Mouse (Mus musculus): ENCODE measurements around the gene Gal3st1.
"Not testable (repeated sequence)": the region's sequence is repeated elsewhere in the genome, so short reads cannot be mapped to it uniquely, and the experiment has no call there.

Gene Gal3st1

DNA sequence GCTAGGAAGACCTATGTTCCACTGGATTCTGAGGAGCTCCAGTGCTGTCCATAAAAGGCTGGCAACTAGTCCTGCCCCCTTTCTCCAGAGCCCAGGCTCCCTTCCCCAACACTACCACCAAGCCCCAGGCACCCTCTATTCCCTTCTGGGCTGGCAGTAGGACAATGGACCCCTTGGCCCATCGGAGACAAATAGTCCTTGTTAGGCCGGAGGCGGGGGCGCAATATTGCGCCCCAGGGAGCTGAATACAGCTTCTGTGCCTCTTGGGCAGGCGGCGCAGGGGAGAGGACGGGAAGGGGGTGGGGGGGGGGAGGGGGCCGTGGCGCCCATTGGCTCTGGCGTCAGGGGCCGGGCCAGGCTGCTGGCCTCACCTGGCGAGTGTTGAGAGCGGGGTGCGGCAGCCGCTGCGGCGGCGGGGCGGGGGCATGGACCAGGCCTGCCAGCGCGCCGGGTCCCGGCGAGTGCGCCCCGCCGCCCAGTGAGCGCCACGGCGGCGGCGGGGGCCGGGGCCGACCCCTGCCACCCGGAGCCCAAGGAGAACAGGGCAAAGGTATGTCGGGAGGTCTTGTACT is at the start of gene Gal3st1:
Gene Gal3st1, plus strand, starts transcription at position 346 of the 572 bp plus-strand sequence.
- DNase-seq (ENCODE audit: low read depth, low spot score) = no peak

GRCm38 (mm10) chr11:3933756-3934285 is 49.6 kb upstream of the Gal3st1 start:
- no peak for DNase-seq (ENCODE audit: low read depth, low spot score)

GRCm38 (mm10) chr11:3935135-3935534 is 48.3 kb upstream of the Gal3st1 start:
- no peak for DNase-seq (ENCODE audit: low read depth, low spot score)

- no peak for DNase-seq (ENCODE audit: low read depth, low spot score)
These were observed 47.1 kb upstream of the Gal3st1 start for GRCm38 (mm10) chr11:3936318-3936717.

DNA sequence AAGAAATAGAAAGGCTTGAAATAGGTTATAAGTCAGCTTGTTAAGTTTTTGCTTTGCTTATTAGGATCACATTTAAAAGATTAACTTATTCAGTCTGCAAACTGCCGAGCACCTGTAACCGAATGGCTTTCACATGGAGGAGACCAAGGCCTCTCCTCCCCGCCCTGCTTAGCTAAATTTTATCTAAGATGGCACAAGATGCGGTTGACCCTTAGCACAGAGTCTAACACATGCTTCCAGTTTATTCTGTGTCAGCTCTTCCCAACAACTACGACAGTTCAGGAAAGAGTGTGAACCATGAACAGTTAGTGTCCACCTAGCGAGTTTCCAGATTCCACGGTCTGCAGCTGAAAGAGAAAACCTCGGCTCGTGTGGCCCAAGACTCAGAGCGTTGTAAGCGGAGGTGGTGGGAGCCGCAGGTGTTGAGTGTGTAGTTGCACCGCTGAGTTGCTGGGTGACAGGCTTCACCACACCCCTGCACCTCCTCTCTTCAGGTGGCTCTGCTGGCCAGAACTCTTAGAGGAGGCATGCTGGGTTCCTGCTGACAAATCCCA is 46.0 kb upstream of the Gal3st1 start:
- no peak for DNase-seq (ENCODE audit: low read depth, low spot score)

DNA sequence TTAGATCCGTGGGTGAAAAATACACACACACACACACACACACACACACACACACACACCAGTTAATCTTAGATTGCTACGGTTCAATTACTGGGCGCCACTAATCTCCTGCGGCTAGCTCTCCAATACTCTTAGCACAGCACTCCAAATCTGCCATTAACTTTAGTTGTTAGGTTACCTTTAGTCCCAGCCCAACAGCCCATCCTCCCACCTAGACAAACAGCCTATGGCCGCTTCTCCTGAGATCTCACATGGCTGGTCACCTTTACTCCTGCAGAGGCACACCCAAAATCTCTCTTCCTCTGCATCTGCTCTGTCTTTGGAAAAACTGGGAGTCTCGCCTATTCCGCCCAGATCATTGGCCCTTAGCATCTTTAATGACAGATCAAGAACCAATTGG is 42.1 kb upstream of the Gal3st1 start:
- no peak for DNase-seq (ENCODE audit: low read depth, low spot score)

DNA sequence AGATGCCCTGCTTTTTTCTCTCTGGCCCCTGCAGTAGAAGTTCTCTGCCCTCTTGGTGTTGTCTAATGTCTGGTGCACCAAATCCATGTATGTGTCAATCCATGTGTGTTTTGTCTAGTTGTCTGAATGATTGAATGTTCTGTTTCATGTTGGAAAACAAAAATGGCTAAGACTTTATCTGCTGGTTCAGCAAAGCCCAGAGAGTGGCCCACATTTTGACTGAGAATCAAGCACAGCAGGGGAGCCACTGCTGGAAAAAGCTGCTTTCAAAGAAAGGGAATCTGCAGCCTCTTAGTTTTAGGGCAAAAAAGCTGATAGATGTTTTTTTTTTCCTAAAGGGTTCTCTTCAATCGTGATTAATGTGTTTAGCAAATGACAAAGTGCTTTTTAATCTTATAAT is 37.0 kb upstream of the Gal3st1 start:
- DNase-seq (ENCODE audit: low read depth, low spot score) = no peak

GRCm38 (mm10) chr11:3954876-3955275 is 28.6 kb upstream of the Gal3st1 start:
- not testable (repeated sequence) for DNase-seq (ENCODE audit: low read depth, low spot score)

- DNase-seq (ENCODE audit: low read depth, low spot score) = not testable (repeated sequence)
These were observed 28.1 kb upstream of the Gal3st1 start for GRCm38 (mm10) chr11:3955371-3955770.

GRCm38 (mm10) chr11:3960901-3961300 is 22.5 kb upstream of the Gal3st1 start:
- DNase-seq (ENCODE audit: low read depth, low spot score) = no peak

GRCm38 (mm10) chr11:3961761-3962160 is 21.7 kb upstream of the Gal3st1 start:
- no peak for DNase-seq (ENCODE audit: low read depth, low spot score)

DNA sequence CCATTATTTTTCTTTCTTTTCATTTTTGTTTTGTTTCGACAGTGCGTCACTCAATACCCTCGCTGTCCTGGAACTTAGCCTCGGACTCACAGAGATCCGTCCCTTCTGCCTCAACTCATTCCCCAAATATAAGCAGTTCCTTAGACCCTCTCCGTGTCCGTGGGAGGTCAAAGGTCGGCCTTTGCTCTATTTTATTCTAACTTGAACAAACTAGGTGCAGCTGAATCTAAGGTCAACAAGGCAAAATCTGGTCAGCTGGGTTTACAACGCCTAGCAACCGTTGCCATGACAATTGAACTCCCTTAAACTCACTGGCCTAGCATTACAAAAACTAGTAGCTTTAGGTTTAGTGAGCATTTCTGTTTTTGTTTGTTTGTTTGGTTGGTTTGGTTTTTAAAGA is 20.3 kb upstream of the Gal3st1 start:
- no peak for DNase-seq (ENCODE audit: low read depth, low spot score)

- DNase-seq (ENCODE audit: low read depth, low spot score) = peak; percentile 77
These were observed 19.6 kb upstream of the Gal3st1 start, which contains the start of gene Pes1 for GRCm38 (mm10) chr11:3963610-3964415. Pes1 (plus strand) TSS chr11:3963975.

DNA sequence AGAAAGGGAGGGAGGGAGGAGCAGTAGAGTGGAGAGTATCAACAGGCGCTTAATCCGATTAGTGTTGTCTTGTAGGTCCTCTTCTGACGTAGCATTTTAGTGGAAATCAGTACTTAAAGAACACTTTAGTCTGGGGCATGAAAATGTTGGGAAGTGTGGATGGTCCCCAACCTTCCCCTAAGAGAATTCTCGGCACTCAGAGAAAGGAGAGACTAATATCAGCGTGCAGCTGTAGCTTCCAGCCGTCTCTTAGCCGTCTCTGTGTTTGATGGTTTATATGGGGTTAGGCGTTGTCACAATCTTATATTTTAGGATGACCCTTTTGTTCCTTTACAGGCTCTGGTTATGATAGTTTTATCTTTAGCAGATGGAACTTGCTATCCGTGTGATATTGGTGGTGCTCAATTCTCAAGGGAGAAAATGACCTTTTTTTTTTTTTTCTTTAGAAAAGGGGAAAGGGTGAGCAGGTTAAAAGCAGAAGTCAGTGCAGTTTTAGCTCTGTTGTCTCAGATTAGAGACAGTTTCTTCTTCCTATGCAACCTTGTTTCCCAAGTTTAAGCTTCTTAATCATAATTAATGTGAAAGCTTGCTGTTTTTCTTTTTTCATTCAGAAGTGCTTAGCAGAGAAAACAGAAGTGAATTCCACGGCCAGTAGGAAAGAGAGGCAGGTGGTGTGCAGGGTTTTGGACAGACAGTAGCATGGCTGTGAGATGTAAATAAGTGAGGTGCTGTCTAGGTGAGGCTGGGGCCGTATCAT is 18.8 kb upstream of the Gal3st1 start:
- no peak for DNase-seq (ENCODE audit: low read depth, low spot score)

- no peak for DNase-seq (ENCODE audit: low read depth, low spot score)
These were observed 13.6 kb upstream of the Gal3st1 start for GRCm38 (mm10) chr11:3969837-3970236.

GRCm38 (mm10) chr11:3970361-3970760 is 13.1 kb upstream of the Gal3st1 start:
- no peak for DNase-seq (ENCODE audit: low read depth, low spot score)

- DNase-seq (ENCODE audit: low read depth, low spot score) = no peak
These were observed 10.4 kb upstream of the Gal3st1 start for GRCm38 (mm10) chr11:3973081-3973480.

GRCm38 (mm10) chr11:3974311-3974710 is 9.1 kb upstream of the Gal3st1 start:
- no peak for DNase-seq (ENCODE audit: low read depth, low spot score)

DNA sequence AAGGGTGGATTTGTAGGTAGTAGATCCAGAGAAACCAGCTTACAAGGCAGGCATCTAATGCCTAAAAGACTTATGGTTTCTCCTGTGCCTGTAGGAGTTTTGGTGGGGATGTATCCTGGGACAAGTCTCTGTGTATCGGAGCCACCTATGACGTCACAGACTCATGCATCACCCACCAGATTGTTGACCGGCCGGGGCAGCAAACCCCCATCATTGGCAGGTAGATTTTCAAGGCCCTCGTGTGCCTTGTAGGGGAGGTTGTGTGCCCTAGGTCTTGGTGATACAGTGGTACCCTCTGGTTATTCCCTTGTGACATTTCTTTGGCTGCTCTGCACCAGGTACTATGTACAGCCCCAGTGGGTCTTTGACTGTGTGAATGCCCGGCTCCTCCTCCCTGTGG is 6.8 kb upstream of the Gal3st1 start, which contains the start of gene 4930556J24Rik:
Gene 4930556J24Rik, minus strand, starts transcription at position 101 of the 400 bp plus-strand sequence.
- no peak for DNase-seq (ENCODE audit: low read depth, low spot score)

DNA sequence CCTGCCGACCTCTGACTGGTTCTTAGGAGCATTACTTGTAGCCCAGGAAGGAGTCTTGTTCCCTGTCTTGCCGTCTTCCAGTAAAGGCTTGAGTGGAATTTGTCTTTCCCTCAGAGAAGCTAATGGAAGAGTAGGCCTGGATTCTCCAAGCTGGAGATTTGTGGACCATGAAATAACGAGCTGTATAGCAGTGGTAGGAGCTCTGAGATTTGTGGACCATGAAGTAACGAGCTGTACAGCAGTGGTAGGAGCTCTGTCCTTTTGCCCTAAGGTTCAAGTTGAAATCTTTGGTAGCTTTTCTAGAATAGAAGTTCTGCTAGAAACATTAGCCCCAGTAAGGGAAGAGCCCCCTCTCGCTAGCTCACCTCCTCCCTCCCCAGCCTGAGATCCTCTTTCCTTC is 5.0 kb upstream of the Gal3st1 start:
- no peak for DNase-seq (ENCODE audit: low read depth, low spot score)

DNA sequence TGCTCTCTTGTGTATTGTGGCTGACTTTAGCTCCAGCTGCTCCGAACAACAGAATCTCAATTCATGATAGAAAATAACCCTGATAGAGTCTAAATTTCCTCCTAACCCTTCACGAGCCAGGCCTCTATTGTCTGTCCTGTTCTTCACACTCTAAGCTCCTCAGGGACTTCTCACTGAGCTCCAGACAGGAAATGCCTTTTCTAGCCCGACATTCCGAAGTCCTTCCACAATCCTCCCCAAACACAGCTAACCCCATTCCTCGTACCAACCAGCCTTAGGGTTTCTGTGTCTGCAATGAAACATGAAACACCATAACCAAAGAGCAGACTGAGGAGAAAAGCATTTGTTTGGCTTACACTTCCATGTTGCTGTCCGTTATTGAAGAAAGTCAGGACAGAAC is 1.9 kb upstream of the Gal3st1 start:
- DNase-seq (ENCODE audit: low read depth, low spot score) = no peak
